ENCODE assay signal across 8 mouse cellular contexts in the genomic region with DNA sequence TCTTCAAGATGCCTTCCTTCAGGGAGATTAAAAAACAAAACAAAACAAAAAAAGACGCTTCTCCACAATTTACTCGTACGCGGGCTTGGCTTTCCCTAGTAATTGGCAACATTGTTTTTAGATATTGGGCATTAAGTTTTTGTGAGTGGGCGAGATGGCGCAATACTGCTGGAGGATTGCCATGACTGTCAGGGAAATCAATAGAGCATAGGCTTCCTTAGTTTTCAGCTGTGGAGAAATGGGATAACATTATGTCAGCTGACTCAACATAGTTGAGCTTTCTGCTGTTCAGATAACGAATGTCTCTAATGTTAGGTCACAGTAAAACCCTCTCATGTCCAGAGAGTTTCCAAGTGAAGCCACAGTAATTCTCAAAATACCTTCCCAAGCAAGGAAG. TPM values are rescaled to one million over a fixed set of nuclear protein-coding genes. Genes with fewer than 3 reads are reported as not detected.
DNase-seq lines count a peak whose midpoint lies in the region; ATAC-seq and TF ChIP-seq lines count a peak whose summit lies in the region.

No protein-coding gene starts in this region.

- no peak for TF ChIP-seq CTCF in brain, embryonic 14.5 days (IDR thresholded peaks at IDR 0.05; ENCODE audit: borderline replicate concordance, extremely low read depth, insufficient read depth, insufficient read length)

- H3K9ac ChIP-seq in heart, embryonic 13.5 days, result peak overlapping the region; percentile 89

- intact Hi-C loops in left cerebral cortex, postnatal 4 days (cut with DNase I), result loop anchor here (10.0 kb wide), 1 partner anchor 78 kb away; no protein-coding TSS in a partner anchor

- H3K4me2 ChIP-seq in heart, embryonic 13.5 days, result peak overlapping the region; percentile 80

- H3K4me3 ChIP-seq in heart, embryonic 13.5 days, result peak overlapping the region; percentile 73
- peak overlapping the region; percentile 67 for H3K4me3 ChIP-seq in midbrain, embryonic 10.5 days

- H3K4me1 ChIP-seq in heart, embryonic 13.5 days, result peaks cover 15% of the 10 kb centered on the region
- H3K4me1 ChIP-seq in midbrain, embryonic 10.5 days, result peaks cover 7% of the 10 kb centered on the region; the same call in 1 of the 2 replicates

- H3K27ac ChIP-seq in heart, embryonic 13.5 days (replicated peaks), result peak overlapping the region; percentile 65; the same call in 1 of the 2 replicates
- peak overlapping the region; percentile 89 for H3K27ac ChIP-seq in midbrain, embryonic 10.5 days (replicated peaks)

- 25% methylated on average over 7 of the region's 7 CpGs for WGBS in heart, embryonic 13.5 days
- WGBS in midbrain, embryonic 10.5 days, result 39% methylated on average over 7 of the region's 7 CpGs

- peak; percentile 48 for DNase-seq in kidney, adult 9 months
- DNase-seq in kidney, postnatal 10 days, result no peak
- peak; percentile 20 for DNase-seq in brain, embryonic 14.5 days (ENCODE audit: low read depth)
- peak; percentile 31 to 47 for DNase-seq in layer of hippocampus, adult 8-10 months (ENCODE audit: low spot score in 2 of 2)
- DNase-seq in midbrain, embryonic 10.5 days (ENCODE audit: low spot score), result no peak
- DNase-seq in left cerebral cortex, postnatal 4 days, result no peak

- H3K36me3 ChIP-seq in heart, embryonic 13.5 days, result peaks cover 67% of the 10 kb centered on the region
- peaks cover 66% of the 10 kb centered on the region for H3K36me3 ChIP-seq in midbrain, embryonic 10.5 days

- ATAC-seq in heart, embryonic 13.5 days (ENCODE audit: extremely low read depth, insufficient number of reproducible peaks, low FRiP score, low TSS enrichment), result no peak
- ATAC-seq in inflammation-experienced regulatory T-cells, adult 6 months, result no peak

- no peaks in the 10 kb centered on the region for H3K9me3 ChIP-seq in heart, embryonic 13.5 days
- no peaks in the 10 kb centered on the region for H3K9me3 ChIP-seq in midbrain, embryonic 10.5 days (replicated peaks)

- H3K27me3 ChIP-seq in heart, embryonic 13.5 days (replicated peaks), result no peaks in the 10 kb centered on the region
- no peaks in the 10 kb centered on the region for H3K27me3 ChIP-seq in midbrain, embryonic 10.5 days (ENCODE audit: low read depth, poor library complexity, severe bottlenecking)

- no peak for TF ChIP-seq POLR2A in brain, embryonic 14.5 days (IDR thresholded peaks at IDR 0.05; ENCODE audit: borderline replicate concordance, extremely low read depth, insufficient read depth, insufficient read length, poor library complexity, severe bottlenecking)

RNA-seq across cellular contexts. Expression of gene Iah1, which starts 0.7 kb away (rescaled TPM):
- polyA plus RNA-seq in brain, embryonic 14.5 days (2012; rRNA removed), result 33.7 and 53.1 TPM in 2 replicates
- polyA plus RNA-seq in heart, embryonic 13.5 days (2015; fragmentation: Nextera tagmentation; extraction: Ambion mirVana), result 37.3 and 46.6 TPM in 2 replicates
- total RNA-seq in layer of hippocampus, adult 8-10 months (2022), result 10 to 100 TPM; 13.2 to 17.0 (median 14.0) TPM
- polyA plus RNA-seq in midbrain, embryonic 10.5 days (2016; fragmentation: Nextera tagmentation; extraction: Ambion mirVana), result 44.8 and 49.3 TPM in 2 replicates
- 10 to 100 TPM; 43.6 to 48.9 (median 46.6) TPM for polyA plus RNA-seq in inflammation-experienced regulatory T-cells, adult 6 months (2017; shearing (Covaris generic))
- total RNA-seq in left cerebral cortex, postnatal 4 days (2021), result 10 to 100 TPM; 18.7 to 22.2 TPM

RNA-seq across cellular contexts. Expression of gene Itgb1bp1, which starts 30.8 kb away (rescaled TPM):
- 19.9 and 21.5 TPM in 2 replicates for polyA plus RNA-seq in brain, embryonic 14.5 days (2012; rRNA removed)
- polyA plus RNA-seq in heart, embryonic 13.5 days (2015; fragmentation: Nextera tagmentation; extraction: Ambion mirVana), result 33.4 and 37.7 TPM in 2 replicates
- total RNA-seq in layer of hippocampus, adult 8-10 months (2022), result 10 to 100 TPM; 39.6 to 47.6 (median 42.3) TPM
- polyA plus RNA-seq in midbrain, embryonic 10.5 days (2016; fragmentation: Nextera tagmentation; extraction: Ambion mirVana), result 43.0 and 44.8 TPM in 2 replicates
- polyA plus RNA-seq in inflammation-experienced regulatory T-cells, adult 6 months (2017; shearing (Covaris generic)), result 100 to 1,000 TPM in 1 of 3 experiments, 10 to 100 TPM in 2; 70.2 to 102 (median 87.2) TPM
- total RNA-seq in left cerebral cortex, postnatal 4 days (2021), result 10 to 100 TPM; 33.4 to 35.3 TPM

RNA-seq across cellular contexts. Expression of gene Cpsf3, which starts 31.7 kb away (rescaled TPM):
- polyA plus RNA-seq in brain, embryonic 14.5 days (2012; rRNA removed), result 78.3 and 80.1 TPM in 2 replicates
- 64.6 and 68.4 TPM in 2 replicates for polyA plus RNA-seq in heart, embryonic 13.5 days (2015; fragmentation: Nextera tagmentation; extraction: Ambion mirVana)
- 10 to 100 TPM; 52.5 to 62.6 (median 56.5) TPM for total RNA-seq in layer of hippocampus, adult 8-10 months (2022)
- polyA plus RNA-seq in midbrain, embryonic 10.5 days (2016; fragmentation: Nextera tagmentation; extraction: Ambion mirVana), result 142 and 148 TPM in 2 replicates
- polyA plus RNA-seq in inflammation-experienced regulatory T-cells, adult 6 months (2017; shearing (Covaris generic)), result 100 to 1,000 TPM; 105 to 138 (median 128) TPM
- 10 to 100 TPM; 54.6 to 58.0 TPM for total RNA-seq in left cerebral cortex, postnatal 4 days (2021)

RNA-seq across cellular contexts. Expression of gene Adam17, which starts 56.6 kb away (rescaled TPM):
- polyA plus RNA-seq in brain, embryonic 14.5 days (2012; rRNA removed), result 18.3 and 22.2 TPM in 2 replicates
- 24.2 and 25.2 TPM in 2 replicates for polyA plus RNA-seq in heart, embryonic 13.5 days (2015; fragmentation: Nextera tagmentation; extraction: Ambion mirVana)
- 10 to 100 TPM; 18.5 to 21.0 (median 19.5) TPM for total RNA-seq in layer of hippocampus, adult 8-10 months (2022)
- 42.2 and 42.8 TPM in 2 replicates for polyA plus RNA-seq in midbrain, embryonic 10.5 days (2016; fragmentation: Nextera tagmentation; extraction: Ambion mirVana)
- 10 to 100 TPM; 47.3 to 68.0 (median 67.7) TPM for polyA plus RNA-seq in inflammation-experienced regulatory T-cells, adult 6 months (2017; shearing (Covaris generic))
- 10 to 100 TPM; 18.7 to 24.8 TPM for total RNA-seq in left cerebral cortex, postnatal 4 days (2021)

Comparison
In these comparisons a context has a peak if more than half of its experiments do, and no peak if none do; other contexts are left out.
1. DNase-seq: peak in kidney, adult 9 months (single experiment), brain, embryonic 14.5 days (single experiment) and layer of hippocampus, adult 8-10 months (2 of 2); none in kidney, postnatal 10 days (single experiment), midbrain, embryonic 10.5 days (single experiment) and left cerebral cortex, postnatal 4 days (single experiment).